Mouse (Mus musculus): ENCODE measurements around the gene Rnase2b. TPM values are rescaled to one million over a fixed set of nuclear protein-coding genes. Genes with fewer than 3 reads are reported as not detected.
"Not testable (repeated sequence)": the region's sequence is repeated elsewhere in the genome, so short reads cannot be mapped to it uniquely, and the experiment has no call there.

The Rnase2b gene
- not detected for total RNA-seq (2021)

DNA sequence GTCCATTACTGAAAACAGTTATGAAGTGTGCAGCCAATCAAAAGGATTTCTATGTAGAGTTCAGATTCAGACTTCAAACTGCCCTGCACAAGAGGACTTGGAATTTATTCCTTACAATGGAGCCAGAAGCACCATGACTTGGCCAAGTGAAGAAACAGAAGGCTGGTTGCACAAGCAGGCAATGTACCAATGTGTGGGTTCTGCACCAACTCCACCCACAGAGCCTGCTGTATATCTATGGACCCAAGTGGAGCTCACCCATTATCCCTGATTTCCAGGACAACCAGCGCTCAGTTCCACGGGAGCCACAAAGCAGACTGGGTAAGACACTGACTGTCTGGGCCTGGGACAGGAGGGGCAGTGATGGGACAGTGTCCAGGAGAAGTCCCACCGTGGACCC lies at the start of gene Rnase2b:
Rnase2b (plus strand) TSS at position 285 of the 400 bp plus-strand sequence.
- not testable (repeated sequence) for DNase-seq

DNA sequence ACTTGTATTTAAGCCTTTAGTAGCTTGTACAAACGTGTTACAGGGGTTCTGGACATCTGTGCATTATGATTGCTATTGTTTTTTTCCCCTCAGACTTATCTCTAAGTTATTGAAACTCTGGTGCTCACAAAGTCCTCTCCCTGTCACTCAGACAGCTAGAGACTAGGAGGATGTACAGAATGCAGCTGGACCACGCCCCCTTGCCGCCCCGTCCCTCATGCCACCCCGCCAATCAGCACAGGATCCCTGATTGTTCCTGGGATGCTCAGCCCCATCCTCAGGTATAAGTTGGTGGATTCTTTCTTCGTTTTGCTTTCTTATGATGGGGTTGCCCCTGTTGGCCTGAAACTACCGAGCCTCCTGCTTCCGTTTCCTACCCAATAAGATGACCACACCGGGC lies 48.6 kb upstream of the Rnase2b start:
- DNase-seq, result no peak

DNA sequence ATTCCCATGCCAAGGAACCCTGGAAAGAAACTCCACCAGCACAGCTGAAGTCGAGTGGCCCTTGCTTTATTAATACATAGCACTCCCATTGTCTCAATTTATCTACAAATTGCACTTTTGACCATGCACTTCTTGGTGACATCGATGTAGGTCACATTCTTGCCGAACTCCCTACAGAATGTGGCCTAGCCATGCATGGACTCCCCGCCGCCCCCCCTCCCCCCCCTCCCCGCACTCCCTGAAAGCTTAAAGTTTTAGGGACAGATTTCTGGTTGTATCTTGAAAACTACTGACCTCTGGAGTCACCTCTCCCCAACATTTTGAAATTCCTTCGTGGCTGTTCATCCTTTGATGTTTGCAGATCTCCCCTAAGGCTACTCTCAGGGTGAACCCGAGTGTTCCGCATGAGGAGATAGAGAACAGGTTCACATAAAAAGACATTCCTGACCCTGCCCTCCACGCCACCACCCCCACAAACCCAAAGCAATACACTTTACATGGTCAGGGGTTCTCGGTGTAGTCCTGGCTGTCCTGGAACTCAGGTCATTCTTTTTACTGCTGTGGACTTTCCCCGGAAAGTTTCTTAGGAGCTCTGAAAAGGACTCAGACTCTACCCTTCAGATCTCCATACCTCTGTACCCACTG lies 48.0 kb upstream of the Rnase2b start, which contains the start of gene Eddm3b:
Eddm3b (plus strand) TSS at position 511 of the 645 bp plus-strand sequence.
- no peak for DNase-seq

DNA sequence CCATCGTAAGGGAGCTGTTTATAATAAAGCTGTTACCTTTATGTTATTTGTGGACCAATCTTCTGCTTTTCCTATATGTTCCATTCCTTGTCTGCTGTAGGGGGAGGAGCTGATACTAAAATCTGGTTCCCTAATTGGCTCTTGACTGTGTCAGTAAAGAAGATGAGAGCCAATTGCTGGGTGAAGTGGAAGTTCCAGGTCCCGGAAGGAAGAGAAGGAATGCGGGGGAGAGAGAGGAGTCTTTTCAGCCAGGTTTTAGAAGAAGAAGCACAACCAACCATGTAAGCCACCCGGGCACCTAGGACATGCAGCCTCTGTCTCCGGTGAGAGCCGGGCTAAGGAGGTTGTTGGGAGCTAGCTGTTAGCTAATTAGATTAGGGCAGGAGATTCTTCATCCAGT lies 36.4 kb upstream of the Rnase2b start:
- DNase-seq, result no peak

DNA sequence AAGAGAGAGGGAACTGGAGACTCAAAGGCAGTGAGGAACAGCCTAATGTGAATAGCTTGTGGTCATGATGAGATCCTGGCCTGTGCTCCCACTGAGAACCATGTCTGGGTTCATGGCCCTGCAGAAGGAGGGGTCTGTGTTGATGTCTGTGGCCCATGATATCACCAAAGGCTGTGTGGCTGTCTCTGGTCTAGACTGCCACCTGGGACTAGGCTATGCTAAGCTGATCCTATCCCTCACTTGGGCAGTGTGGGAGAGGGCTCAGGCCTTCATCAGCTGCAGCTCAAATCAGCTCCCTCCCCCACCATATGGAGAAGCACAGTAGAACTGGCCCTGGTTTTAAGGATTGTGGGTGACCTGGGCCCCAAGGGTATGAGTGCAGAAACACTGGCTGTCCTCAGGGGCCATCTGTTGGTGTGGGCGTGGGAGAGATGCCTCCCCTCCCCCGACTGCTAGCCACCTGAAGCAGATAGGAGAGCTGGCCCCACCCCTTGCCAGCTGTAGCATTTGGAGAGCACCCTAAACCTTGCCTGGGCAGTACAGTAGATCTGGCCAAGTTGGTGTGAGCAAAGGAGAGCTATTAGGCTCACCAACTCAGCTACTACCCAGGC lies 34.3 kb upstream of the Rnase2b start:
- no peak for DNase-seq

DNA sequence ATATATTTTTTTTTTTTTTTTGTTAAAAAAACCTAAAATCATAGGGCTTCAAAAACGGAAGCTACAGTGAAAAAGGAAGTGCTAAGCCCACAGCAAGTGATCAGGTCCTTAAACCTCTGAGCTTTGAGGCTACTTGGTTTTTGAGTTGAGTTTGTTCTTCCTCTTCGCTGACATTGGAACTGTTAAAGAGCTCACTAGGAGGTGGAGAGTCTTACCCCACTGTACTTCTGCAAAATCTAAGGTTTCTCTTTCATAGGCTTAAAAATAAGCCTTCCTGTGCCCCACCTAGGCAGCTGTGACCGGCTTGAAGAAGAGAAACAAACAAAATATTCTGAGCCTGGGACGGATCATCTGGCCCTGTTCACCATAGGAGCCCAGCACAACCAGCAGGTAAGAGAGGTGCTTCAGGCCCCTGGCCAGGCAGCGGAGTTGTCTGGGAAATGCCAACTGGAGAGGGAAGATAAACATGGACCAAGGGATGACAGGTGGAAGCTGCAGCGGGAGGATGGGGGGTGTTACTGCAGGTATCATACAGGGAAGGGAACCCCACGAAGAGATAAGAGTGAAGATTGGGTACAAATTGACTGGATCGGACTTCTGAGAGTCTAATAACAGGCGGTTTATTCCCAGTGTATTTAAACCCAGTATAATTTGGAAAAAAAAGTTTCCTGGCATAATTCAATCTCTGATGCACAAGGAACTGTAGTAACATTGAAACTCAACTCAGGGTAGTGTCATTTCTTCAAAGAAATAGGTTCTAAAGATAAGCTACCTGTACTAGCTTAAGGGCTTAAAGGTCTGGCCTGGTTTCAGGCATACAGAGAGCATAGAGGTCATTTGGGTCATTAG lies 33.1 kb upstream of the Rnase2b start:
- no peak for DNase-seq

DNA sequence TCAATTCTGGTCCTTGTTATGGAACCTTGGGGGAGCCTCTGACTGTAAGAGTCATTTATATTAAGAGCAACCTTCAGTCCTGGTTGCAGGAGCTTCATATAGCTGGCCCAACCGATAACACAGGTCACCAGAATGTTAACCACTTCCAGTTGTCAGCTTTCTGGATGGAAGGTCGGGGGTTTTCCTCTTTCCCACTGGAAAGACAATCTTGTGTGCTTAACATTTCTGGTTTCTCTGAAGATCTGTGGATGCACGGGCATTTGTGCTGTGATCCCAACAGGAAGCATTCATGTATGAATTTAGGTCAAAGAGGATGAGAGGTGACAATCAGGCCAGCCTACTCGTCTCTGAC lies 32.5 kb upstream of the Rnase2b start:
- no peak for DNase-seq

DNA sequence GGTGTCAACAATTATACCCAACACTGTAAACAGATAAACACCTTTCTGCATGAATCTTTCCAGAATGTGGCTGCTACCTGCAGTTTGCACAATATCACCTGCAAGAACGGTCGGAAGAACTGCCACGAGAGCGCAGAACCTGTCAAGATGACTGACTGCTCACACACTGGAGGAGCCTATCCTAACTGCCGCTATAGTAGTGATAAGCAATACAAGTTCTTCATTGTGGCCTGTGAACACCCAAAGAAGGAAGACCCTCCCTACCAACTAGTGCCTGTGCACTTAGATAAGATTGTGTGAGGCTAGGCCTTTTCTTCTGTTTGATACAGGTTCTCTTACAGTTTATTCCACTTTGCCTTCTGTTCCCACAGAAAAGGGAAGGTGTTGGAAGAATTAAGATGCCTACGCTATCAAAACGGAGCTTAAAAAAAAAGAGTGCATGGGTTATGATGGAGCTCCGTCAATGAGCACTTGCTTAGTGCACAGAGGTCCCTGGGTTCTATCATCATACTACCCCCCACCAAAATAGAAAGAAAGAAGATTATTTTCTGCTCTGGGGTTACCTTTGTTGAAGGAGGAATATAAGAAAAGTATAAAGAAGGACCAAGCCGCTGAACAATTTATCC lies 31.6 kb upstream of the Rnase2b start:
- DNase-seq, result no peak

DNA sequence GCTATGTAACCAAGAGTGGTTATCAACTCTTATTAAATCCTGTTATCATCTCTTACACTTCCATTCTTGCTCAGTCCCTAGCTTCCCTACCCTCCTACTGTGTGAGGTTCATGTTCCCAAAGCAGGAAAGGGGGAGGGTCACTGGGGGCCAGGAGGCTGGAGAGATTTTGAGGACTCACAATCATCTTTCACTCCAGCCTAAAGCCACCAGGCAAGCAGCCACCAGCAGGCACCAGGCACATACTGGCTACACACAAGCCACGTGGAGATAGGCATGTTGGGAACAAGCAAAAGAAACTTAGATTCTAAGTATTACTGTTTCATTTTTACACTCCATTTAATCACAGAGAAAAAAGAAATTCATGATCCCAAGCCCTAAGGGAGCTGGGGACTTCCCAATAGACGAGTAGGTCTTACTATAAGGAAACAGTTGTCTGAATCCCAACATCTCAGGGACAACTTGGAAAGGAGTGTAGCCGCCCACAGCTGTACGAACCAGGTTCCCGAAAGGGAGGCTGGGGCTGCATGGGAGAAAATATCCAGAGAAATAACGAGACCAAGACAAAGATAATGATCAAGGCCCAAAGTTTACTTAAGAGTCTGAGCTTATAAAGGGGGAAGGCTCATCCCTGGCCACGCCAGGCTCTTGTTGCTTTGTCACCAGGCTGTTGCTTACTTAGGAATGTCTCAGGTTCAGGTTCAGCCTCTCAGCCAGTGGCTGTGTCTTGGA lies 30.8 kb upstream of the Rnase2b start:
- DNase-seq, result no peak

DNA sequence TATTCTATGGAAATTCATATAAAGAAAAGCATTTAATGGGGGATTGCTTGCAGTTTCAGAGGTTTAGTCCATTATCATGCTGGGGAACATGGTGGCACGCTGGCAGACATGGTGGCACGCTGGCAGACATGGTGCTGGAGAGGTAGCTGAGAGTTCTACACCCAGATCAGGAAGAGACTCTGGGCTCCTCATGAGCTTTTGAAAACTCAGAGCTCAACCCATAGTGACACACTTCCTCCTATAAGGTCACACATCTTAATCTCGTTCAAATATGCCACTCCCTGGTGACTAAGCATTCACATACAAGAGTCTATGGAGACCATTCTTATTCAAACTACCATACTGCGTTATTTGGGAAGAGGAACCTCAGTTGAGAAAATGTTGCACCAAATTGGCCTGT lies 29.7 kb upstream of the Rnase2b start:
- DNase-seq, result no peak

DNA sequence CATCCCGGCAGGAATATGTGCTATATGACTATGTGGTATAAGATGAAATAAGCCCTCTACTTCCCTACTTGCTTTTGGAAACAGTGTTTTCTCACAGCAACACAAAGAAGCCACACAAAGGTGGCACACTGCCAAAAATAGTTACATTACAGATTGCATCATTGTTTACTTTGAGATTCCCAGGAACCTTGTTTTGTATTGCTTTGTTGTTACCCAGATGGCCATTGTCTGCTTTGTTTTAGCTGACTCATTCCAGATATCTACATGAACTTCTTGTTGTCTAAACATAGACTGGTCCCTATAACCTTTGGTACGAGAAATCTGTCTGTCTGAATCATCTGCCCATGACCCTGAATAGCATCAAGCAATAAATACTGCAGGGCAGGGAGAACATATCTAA lies 21.7 kb upstream of the Rnase2b start:
- DNase-seq, result no peak

DNA sequence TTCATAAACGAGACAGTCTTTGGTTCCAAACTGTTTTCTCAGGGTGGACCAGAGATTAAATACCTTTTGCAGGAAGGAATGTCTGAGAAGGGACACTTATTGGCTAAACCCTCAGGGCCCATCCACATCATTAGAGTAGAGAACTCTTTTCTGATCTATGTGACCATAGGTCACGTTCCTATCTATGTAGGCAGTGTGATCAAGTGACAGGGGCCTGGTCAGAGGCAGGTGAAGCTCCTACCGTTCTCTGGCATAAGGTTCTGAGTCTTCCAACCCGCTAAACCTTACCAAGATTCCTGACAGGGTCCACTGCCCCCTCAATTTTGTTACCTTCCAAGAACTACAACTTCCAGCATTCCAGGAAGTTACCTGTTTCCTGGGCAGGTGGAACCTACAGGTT lies 19.9 kb upstream of the Rnase2b start:
- DNase-seq, result no peak

DNA sequence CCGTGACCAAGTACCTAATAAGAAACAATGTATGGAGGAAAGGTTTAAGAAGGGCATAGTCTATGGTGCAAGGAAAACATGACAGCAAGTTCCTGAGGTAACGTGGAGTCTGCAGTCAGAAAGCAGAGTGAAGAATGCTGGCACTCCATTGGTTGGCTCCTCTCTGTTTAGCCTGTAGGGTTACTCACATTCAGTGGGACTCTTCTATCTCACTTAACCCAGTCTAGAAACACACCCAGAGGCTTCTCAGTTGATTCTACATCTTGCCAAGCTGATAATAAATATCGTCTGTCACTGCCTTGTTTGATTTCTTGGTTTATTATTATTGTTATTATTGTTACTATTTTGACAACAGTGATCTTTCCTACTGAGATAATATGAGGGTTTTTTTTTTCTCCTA lies 19.5 kb upstream of the Rnase2b start:
- no peak for DNase-seq

DNA sequence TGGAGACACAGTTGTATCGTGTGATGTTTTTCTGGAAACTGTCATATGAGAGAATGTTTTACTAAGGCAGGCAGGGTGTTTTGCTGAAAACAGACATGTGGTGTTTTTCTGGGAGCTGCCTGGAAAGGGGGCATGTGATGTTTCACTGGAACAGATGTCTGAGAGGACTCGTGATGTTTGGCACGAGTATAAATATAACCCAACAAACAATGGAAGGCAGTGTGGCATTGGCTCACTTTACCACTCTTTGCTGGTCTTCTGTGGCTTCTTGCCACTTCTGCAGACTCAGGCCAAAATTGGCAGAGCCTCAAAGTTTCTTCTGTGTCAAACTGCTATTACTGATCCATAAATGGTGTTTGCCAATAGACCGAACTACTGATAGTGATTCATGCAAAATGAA lies 18.8 kb upstream of the Rnase2b start:
- no peak for DNase-seq

DNA sequence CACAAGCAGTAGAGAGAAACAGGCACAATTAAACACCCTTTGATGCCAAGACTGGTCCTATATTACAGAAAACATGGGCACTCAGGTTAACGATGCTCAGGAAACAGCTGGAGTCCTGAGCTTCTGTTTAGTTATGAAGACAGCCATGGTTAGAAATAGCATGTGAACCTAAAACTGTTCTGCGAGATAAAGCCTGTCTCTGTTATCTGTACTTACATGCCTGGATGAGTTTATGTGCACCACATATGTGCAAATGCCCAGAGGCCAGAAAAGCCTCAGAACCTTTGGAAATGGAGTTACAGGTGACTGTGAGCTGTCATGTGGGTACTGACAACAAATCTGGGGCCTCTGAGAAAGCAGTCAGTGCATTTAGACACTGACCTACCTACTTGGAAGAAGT lies 18.1 kb upstream of the Rnase2b start:
- DNase-seq, result no peak

DNA sequence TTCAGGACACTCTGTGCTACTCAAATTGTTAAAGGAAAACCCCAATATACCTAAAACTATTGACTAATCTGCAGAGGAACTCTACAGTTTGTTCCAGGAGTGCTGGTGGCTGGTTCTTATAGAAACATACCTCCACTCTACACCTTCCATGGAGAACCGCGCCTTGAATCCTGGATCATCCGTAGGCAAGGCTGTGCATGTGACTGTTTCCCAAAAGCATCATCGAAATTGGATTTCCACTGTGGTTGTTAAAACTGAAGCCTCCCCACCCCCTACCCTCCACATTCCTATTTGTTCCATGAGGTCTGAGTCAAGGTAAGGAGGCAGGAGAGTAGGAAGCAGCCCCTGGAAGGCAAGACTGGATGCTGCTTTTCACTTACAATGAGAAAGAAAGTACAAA lies 17.6 kb upstream of the Rnase2b start:
- DNase-seq, result no peak

DNA sequence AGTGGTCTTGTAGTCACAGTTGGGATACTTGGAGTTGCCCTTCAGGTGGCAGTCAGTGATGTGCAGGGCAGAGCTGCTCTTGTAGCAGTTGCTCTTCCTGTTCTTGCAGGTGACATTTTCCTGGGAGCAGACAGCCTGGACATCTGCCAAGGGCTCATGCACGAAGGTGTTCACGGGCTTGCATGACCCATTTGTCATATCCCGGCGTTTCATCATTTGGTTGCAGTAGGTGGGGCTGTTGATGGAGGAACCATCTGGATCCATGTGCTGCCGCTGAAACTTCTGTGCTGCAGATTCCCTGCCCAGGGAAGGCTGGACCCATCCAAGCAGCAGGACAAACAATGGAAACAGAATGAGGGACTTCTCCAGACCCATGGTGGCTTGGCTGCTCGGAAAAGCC lies 16.5 kb upstream of the Rnase2b start:
- DNase-seq, result no peak

DNA sequence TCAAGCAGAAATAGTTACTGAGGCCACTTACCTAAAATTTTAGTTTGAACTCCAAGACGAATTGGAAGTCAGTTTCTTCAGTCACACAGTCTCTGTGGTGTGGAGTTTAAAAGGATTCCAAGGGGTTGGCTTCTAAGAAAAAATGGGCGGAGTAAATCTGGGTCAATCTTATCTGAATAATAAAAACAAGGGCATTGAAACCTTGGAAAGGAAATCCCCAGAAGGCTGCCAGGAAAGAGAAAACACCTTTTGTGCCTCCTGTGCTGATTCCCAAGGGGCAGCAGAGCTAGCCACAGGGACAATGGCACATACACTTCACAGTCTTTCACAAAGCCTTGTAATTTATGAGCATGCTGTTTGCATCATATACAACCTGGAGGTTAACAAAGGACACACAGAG lies 15.4 kb upstream of the Rnase2b start, which contains the start of gene Rnase1:
Rnase1 (minus strand) TSS at position 101 of the 400 bp plus-strand sequence.
- DNase-seq, result no peak

DNA sequence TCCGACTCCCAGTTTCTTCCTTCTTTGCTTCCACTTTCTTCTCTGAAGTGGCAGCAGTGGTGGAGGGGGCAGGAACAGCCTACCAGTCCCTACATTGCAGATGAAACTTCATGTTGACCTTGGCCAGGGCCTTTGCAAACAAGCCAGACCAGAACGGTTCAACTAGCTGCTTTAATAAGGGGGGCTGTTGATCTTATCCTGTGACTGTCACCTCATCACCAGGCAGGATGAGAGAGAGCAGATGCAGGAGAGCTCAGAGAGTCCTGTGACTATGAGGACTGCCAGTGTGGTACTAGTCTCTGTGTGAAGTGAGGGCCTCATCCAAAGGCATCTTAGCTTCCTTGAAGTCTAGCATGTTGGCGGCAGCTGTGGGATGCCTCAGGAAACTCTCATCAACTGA lies 14.1 kb upstream of the Rnase2b start:
- no peak for DNase-seq

DNA sequence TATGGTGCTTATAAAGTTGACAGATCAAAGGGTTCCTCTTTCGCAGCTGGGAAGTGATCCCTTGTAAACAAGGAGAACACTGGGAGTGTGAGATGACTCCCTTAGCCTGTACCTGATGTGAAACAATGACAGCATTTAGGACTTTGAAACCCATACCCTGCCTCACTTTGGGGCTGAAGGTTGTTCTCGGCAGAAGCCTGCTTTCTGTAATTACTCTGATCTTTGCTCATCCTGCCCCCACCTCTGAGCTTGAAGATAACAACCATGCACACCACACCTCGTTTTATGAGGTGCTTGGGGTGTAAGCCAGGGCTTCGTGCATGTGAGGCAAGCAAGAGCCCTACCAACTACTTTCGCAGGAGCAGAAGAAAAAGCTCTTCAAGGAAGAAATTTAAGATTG lies 12.9 kb upstream of the Rnase2b start:
- no peak for DNase-seq

DNA sequence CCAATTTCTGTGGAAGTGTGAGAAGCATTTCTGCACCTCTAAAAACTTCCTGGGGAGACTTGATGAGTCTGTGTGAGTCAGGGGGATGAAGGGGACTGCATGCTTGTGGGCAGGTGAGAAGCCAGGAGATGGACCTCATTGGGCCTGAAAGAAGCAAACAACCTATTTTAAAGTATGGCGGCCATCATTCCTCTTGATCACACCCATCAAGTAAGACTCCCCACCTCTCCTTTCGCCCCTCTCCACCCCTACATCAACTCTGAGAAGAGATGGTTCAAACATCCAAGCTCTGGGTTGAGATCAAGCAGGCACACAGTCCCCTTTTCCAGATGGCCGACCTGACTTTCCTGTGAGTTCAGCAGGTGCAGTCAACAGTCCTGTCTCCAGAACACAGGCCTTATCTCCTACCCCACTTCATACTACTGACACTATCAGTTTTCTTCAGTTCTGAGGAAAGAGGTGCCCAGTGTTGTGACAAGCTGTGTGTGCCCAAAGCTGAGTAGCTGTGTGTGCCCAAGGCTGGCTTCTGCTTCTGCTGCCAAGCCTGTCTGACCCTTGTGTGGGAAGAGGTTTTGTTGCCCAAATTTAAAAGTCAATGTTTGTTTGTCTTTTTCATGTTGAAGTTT lies 11.7 kb upstream of the Rnase2b start:
- DNase-seq, result no peak

DNA sequence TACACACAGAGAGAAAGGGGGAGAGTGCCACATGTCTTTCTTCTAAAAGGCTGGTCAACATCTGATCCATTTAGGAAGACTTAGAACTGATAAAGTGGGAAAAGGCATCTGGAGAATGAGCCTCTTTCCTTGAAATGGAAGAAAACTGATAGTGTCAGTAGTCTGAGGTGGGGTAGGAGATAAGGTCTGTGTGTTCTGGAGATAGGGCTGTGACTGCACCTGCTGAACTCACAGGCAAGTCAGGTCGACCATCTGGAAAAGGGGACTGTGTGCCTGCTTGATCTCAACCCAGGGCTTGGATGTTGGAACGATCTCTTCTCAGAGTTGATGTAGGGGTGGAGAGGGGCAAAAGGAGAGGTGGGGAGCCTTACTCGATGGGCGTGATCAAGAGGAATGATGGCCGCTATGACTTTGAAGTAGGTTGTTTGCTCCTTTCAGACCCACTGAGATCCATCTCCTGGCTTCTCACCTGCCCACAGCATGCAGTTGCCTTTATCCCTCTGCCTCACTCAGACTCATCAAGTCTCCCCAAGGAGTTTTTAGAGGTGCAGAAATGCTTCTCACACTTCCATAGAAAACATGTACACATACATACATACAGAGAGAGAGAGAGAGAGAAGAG lies 9.7 kb upstream of the Rnase2b start:
- no peak for DNase-seq
